Mouse (Mus musculus) central nervous system, embryonic 14 days (tissue): ENCODE results near the gene Glyctk. TPM values are rescaled to one million over a fixed set of nuclear protein-coding genes. Genes with fewer than 3 reads are reported as not detected.

Experiments
- polyA plus RNA-seq: library from polyadenylated mRNA; depleted of rRNA; stranded (reverse); fragments of >200 nt; gene quantifications from 2 replicates; pipeline ENCODE4 v1.2.3, GENCODE M21; 2012; rRNA removed

The Glyctk gene
- 1.2 and 1.6 TPM in 2 replicates for polyA plus RNA-seq

GRCm38 (mm10) chr9:106158037-106158491 lies at the start of gene Glyctk:
Gene Glyctk (minus strand): TSS chr9:106158138.

GRCm38 (mm10) chr9:106202819-106203636 lies 45.1 kb upstream of the Glyctk start, which contains the start of gene Twf2:
Gene Twf2 (plus strand): TSS chr9:106203108.

GRCm38 (mm10) chr9:106199535-106200272 lies 41.8 kb upstream of the Glyctk start, which contains the start of gene Ppm1m:
Gene Ppm1m (minus strand): TSS chr9:106199746.

GRCm38 (mm10) chr9:106170556-106171345 lies 12.8 kb upstream of the Glyctk start, which contains the start of gene Wdr82:
Gene Wdr82 (plus strand): TSS chr9:106170928.

Other genes starting within 250 kb of the Glyctk start
- 0.75 and 0.80 TPM in 2 replicates for gene Col6a5, start 197.5 kb downstream of the Glyctk start, polyA plus RNA-seq
- 1.9 and 2.0 TPM in 2 replicates for gene Col6a4, start 61.4 kb downstream of the Glyctk start, polyA plus RNA-seq
- gene Wdr82, start 12.8 kb upstream of the Glyctk start, polyA plus RNA-seq = 152 and 165 TPM in 2 replicates
- gene Ppm1m, start 41.6 kb upstream of the Glyctk start, polyA plus RNA-seq = 29.6 and 45.3 TPM in 2 replicates
- 54.7 and 57.8 TPM in 2 replicates for gene Twf2, start 45.0 kb upstream of the Glyctk start, polyA plus RNA-seq
- 0.41 and 0.50 TPM in 2 replicates for gene Tlr9, start 64.5 kb upstream of the Glyctk start, polyA plus RNA-seq
- gene Alas1, start 90.5 kb upstream of the Glyctk start, polyA plus RNA-seq = 88.5 and 96.6 TPM in 2 replicates
- 12.0 and 12.3 TPM in 2 replicates for gene Poc1a, start 122.9 kb upstream of the Glyctk start, polyA plus RNA-seq
- gene Dusp7, start 210.5 kb upstream of the Glyctk start, polyA plus RNA-seq = 33.3 and 48.3 TPM in 2 replicates